Mouse (Mus musculus) hindbrain, postnatal 0 days (tissue): ENCODE results near the gene Kcnj8. TPM values are rescaled to one million over a fixed set of nuclear protein-coding genes. Genes with fewer than 3 reads are reported as not detected.

Experiments
- ATAC-seq: fragments of 200-750 bp; cut with Nextera tagmentation; 2 replicates; pipeline ENCODE4 v1.8.0; 2017; ENCODE audit warnings: mild to moderate bottlenecking, moderate TSS enrichment, moderate library complexity
- DNase-seq: peaks from one replicate; pipeline ENCODE4 v3.0.0-alpha.2; 2015; ENCODE audit warnings: low spot score
- H3K27ac ChIP-seq: fragments of 300-500 bp; sonication (generic); 2 replicates; pipeline ENCODE4 v1.5.1; 2014; ENCODE audit warnings: mild to moderate bottlenecking
- H3K27me3 ChIP-seq: fragments of 300-500 bp; sonication (generic); 2 replicates; pipeline ENCODE4 v1.6.1; 2014; ENCODE audit warnings: low read length, mixed read lengths; ENCODE audit not compliant: insufficient read depth
- H3K36me3 ChIP-seq: fragments of 300-500 bp; sonication (generic); 2 replicates; pipeline ENCODE4 v1.6.1; 2014; ENCODE audit warnings: low read length, mixed read lengths; ENCODE audit not compliant: insufficient read depth
- H3K4me1 ChIP-seq: fragments of 300-500 bp; sonication (generic); 2 replicates; pipeline ENCODE4 v1.6.1; 2014; ENCODE audit warnings: antibody characterized with exemption, low read length, mixed read lengths; ENCODE audit not compliant: insufficient read depth
- H3K4me2 ChIP-seq: fragments of 300-500 bp; sonication (generic); 2 replicates; pipeline ENCODE4 v1.6.1; 2014; ENCODE audit warnings: low read depth, mild to moderate bottlenecking, low read length, moderate library complexity, mixed read lengths
- H3K4me3 ChIP-seq: fragments of 300-500 bp; sonication (generic); 2 replicates; pipeline ENCODE4 v1.5.1; 2014; ENCODE audit warnings: low read length
- H3K9ac ChIP-seq: fragments of 300-500 bp; sonication (generic); replicated peaks from 2 replicates; pipeline ENCODE4 v1.6.1; 2014; ENCODE audit warnings: mild to moderate bottlenecking, low read length, moderate library complexity, mixed read lengths
- H3K9me3 ChIP-seq: fragments of 300-500 bp; sonication (generic); 2 replicates; pipeline ENCODE4 v1.6.1; 2016; ENCODE audit warnings: low read length, mixed read lengths
- CTCF ChIP-seq: IDR thresholded peaks from 2 replicates; pipeline ENCODE4 v1.5.1; 2016; ENCODE audit warnings: antibody characterized with exemption, control low read depth, low read depth
- WGBS: fragments of 180-500 bp; shearing (Covaris S2); extraction: QIAGEN DNeasy Blood & Tissue Kit; methylation state at CpG from one replicate; pipeline ENCODE4 v1.1.7; 2014; 5-methylcytosine and 5-hydroxymethylcytosine counted together
- polyA plus RNA-seq: library from polyadenylated mRNA; unstranded; fragments of >200 nt; fragmentation: Nextera tagmentation; extraction: Ambion mirVana; gene quantifications from 2 replicates; pipeline ENCODE4 v1.2.1, GENCODE M21; 2015
- total RNA-seq: library from RNA; depleted of rRNA; stranded (reverse); fragments of >200 nt; gene quantifications from 2 replicates; pipeline ENCODE4 v1.2.3, GENCODE M21; 2014

Kcnj8 gene
- total and polyA plus RNA-seq, 2 experiments from 2014 or later = 7.7 to 10.1 TPM

DNA sequence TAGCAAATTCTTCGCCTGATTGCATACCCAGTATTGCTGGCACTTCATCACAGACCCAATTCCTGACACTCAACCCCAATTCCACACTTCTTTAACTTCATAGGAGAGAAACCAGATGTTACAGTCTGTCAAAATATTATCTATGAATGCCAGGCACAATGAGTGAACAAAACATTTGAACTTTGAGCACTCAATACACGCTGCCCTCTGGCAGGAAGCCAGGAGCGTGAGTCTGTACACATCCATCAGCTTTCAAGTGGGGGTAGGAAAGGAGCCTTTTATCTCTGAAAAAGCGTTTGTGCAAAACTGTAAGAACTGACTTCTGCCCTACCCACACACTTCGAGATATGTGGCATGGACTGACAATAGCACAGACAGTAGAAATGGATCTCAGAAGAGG is 4.0 kb downstream of the Kcnj8 start:
- H3K4me2 ChIP-seq = no peak overlapping the region
- H3K9ac ChIP-seq = no peak overlapping the region
- DNase-seq (peak; percentile 17), ATAC-seq (no peak)
- H3K36me3 ChIP-seq = no peaks in the 10 kb centered on the region
- no peaks in the 10 kb centered on the region for H3K9me3 ChIP-seq
- H3K4me3 ChIP-seq = no peak overlapping the region
- WGBS = 29% methylated on average over 5 of the region's 5 CpGs
- no peak overlapping the region for H3K27ac ChIP-seq
- no peak for TF ChIP-seq CTCF
- no peaks in the 10 kb centered on the region for H3K4me1 ChIP-seq
- H3K27me3 ChIP-seq = peaks cover 5% of the 10 kb centered on the region; the same call in 1 of the 2 replicates

DNA sequence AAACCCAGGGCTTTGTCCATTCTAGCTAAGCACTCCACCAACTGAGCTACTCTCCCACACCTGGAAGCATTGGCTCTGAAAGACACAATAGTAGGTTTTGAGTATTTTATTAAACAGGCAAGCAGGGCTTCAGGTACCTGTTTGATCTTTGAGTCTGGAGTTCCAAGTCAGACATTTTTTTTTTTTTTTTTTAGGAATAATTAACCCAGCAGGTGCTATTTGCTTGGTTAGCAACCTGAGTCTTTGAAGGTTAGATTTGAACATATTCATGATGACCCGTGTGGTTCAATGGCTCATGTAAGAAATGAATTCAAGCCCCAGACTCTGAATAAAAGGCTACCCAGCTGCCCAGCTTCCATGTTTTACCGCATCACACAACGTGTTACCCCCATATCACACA is 6.7 kb downstream of the Kcnj8 start:
- no peak overlapping the region for H3K4me3 ChIP-seq
- WGBS = 96% methylated on average over 3 of the region's 3 CpGs
- ATAC-seq (no peak), DNase-seq (no peak)
- no peaks in the 10 kb centered on the region for H3K4me1 ChIP-seq
- H3K27me3 ChIP-seq = peaks cover 5% of the 10 kb centered on the region; the same call in 1 of the 2 replicates
- no peaks in the 10 kb centered on the region for H3K9me3 ChIP-seq
- H3K27ac ChIP-seq = no peak overlapping the region
- H3K4me2 ChIP-seq = no peak overlapping the region
- H3K36me3 ChIP-seq = no peaks in the 10 kb centered on the region
- no peak overlapping the region for H3K9ac ChIP-seq
- no peak for TF ChIP-seq CTCF

DNA sequence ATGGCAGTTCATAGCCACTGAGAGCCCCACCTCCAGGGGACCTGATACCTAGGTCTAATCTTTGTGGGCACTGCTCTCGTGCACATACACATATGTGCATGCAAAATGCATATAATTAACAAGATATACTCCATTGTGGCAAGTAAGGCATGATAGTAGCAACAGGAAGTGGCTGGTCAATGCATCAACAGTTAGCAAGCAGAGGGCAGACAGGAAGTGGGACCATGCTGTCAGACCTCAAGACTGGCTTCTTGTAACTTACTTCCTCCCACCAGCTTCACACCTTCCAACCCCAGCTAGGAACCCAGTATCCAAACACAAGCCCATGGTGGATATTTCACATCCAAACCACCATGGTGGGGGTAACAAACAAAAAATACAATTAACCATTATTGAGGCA is 10.3 kb downstream of the Kcnj8 start:
- no peak for TF ChIP-seq CTCF

DNA sequence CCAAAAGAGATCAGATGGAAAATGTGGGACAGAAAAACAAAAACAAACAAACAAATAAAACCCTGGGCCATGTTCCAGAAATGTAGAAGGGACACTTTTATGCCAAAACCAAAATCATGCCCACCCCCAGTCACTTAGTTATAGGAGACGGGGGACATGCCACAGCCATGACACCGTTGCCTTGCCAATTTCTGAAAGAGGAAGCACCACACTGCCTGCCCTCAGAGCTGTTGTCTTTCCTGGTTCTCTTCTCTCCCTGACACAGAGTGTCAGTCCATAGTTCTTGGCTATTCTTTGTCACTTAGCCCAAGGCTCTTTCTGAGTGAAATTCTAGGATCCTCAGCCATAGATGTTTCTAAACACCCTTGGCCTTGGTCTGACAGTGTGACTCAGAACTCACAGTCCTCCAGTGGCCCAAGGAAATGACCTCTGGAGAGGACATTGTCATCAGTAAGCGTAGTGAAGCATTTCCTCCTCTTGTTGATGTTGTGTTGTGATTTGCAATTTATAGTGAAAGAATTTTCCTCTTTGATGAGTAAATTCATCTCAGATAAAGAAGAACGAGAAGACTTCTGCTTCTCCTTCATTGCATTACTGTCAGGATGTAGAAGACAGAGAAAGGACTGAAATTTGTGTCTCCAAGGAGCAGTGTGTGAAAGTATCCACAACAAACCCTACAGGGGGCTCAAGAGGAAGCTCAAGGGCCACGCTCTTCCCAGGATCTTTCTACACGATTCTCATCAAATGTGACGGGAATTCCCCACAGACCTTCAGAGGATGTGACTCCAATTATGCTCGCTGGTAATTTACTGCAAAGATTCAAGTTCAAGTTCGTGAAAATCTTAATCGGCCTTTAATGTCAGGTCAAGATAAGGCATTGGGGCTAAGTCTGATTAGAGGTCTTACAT is 12.4 kb downstream of the Kcnj8 start:
- no peaks in the 10 kb centered on the region for H3K27me3 ChIP-seq
- H3K9ac ChIP-seq = no peak overlapping the region
- no peaks in the 10 kb centered on the region for H3K4me1 ChIP-seq
- WGBS = 74% methylated on average over 10 of the region's 10 CpGs
- no peaks in the 10 kb centered on the region for H3K9me3 ChIP-seq
- H3K4me3 ChIP-seq = no peak overlapping the region
- H3K4me2 ChIP-seq = no peak overlapping the region
- ATAC-seq = no peak
- DNase-seq = no peak
- no peak for TF ChIP-seq CTCF
- H3K27ac ChIP-seq = no peak overlapping the region
- H3K36me3 ChIP-seq = no peaks in the 10 kb centered on the region

More for the DNA sequence above, 10.3 kb downstream of the Kcnj8 start:
- Histone ChIP-seq H3K4me1 (no peaks in the 10 kb centered on the region), H3K9me3 (no peaks in the 10 kb centered on the region), H3K27ac (no peak overlapping the region), H3K4me3 (no peak overlapping the region), H3K4me2 (no peak overlapping the region), H3K36me3 (no peaks in the 10 kb centered on the region), H3K9ac (no peak overlapping the region), H3K27me3 (no peaks in the 10 kb centered on the region)
- no peak for DNase-seq
- 79% methylated on average over 1 of the region's 1 CpGs for WGBS
- no peak for ATAC-seq

DNA sequence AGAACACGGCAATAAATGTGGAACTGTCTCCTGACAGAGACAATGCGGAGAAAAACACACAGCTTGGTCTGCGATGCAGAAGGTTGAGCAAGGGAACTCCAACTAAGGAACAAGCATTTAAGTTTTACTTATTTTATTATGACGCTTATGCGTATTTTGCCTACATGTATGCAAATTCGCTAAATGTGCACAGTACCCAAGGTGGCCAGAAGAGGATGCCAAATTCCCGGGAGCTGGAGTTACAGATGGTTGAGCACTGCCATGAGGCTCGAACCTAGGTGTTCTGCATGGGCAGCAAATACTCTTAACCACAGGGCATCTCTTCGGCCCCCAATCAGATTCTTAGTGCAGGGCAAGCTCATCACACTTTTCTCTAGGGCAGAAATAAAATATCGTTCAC is 13.3 kb downstream of the Kcnj8 start:
- peak; percentile 10 for DNase-seq
- no peaks in the 10 kb centered on the region for H3K9me3 ChIP-seq
- no peak overlapping the region for H3K4me3 ChIP-seq
- WGBS = 83% methylated on average over 10 of the region's 10 CpGs
- no peaks in the 10 kb centered on the region for H3K4me1 ChIP-seq
- no peak overlapping the region for H3K4me2 ChIP-seq
- no peaks in the 10 kb centered on the region for H3K27me3 ChIP-seq
- H3K27ac ChIP-seq = no peak overlapping the region
- H3K36me3 ChIP-seq = no peaks in the 10 kb centered on the region
- H3K9ac ChIP-seq = no peak overlapping the region
- TF ChIP-seq CTCF = peak; percentile 56
- no peak for ATAC-seq

DNA sequence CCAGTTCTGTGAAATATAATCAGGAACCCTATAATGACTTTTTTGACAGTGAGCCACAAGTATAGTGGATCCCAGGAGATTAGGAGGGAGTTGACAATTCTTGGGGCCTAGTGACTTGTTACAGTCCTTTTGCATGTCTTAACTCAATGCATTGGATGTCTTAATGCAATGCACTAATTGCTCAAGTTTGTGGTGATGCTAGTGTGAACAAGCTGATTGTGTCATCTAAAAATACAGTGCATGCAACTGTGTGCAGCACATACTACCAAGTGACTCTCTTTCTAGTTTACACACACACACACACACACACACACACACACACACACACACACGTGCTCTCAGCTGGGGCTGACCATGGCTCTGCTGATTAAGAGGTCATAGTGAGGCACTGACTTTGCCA is 15.4 kb downstream of the Kcnj8 start:
- Histone ChIP-seq H3K27me3 (no peaks in the 10 kb centered on the region), H3K27ac (no peak overlapping the region), H3K36me3 (no peaks in the 10 kb centered on the region), H3K9me3 (no peaks in the 10 kb centered on the region), H3K4me2 (no peak overlapping the region), H3K4me1 (no peaks in the 10 kb centered on the region), H3K4me3 (no peak overlapping the region), H3K9ac (no peak overlapping the region)
- TF ChIP-seq CTCF = no peak
- 53% methylated on average over 1 of the region's 1 CpGs for WGBS
- no peak for ATAC-seq
- DNase-seq = no peak

DNA sequence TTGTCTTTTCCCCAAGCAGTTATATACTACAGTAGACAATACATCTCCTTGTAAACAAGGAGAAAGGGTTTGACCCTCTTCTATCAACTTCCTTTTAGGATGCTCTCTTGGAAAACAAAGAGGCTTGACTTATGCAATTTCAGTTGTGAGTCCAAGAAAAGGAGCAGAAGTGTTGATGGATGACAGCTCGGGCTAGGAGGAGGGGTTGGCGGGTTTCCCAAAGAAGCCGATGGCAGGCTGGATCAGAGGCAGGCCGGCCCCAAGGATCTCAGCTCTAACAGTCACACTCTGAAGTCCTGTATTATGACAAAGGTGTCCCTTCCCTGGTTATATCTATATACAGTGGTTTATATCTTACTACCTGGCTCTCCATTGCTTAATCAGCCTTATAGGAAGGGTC is 19.9 kb downstream of the Kcnj8 start:
- ATAC-seq (no peak), DNase-seq (no peak)
- WGBS = 48% methylated on average over 4 of the region's 4 CpGs
- Histone ChIP-seq H3K9ac (no peak overlapping the region), H3K9me3 (no peaks in the 10 kb centered on the region), H3K36me3 (no peaks in the 10 kb centered on the region), H3K4me2 (no peak overlapping the region), H3K27ac (no peak overlapping the region), H3K4me1 (no peaks in the 10 kb centered on the region), H3K27me3 (no peaks in the 10 kb centered on the region), H3K4me3 (no peak overlapping the region)
- TF ChIP-seq CTCF = no peak
